Mouse (Mus musculus): ENCODE measurements at regions not wholly inside any gene's neighbourhood (a gene's known extent, or its start where the extent isn't known, plus 50 kb on each side); places are given as distances from the start of the nearest gene placed in this dataset.

DNA sequence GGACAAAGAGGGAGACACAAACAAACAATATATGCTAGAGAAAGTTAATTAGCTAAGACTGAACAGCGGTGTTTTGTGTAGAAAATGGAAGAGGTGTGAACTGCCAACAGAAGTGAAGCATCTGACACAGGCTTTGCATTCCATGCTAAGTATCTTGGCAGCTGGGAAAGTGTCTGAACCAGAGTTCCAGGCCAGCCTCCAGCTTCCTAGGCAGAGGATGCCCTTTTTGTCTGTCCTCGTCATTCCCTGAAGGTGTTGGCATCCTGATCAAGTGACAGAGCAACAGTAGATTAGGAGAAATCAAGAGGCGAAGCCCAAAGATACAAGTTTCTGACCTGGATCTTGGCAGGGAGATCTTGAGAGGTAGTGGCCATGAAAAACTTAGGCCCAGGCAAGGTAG lies 452.4 kb downstream of the Epha4 start:
- no peak for DNase-seq

DNA sequence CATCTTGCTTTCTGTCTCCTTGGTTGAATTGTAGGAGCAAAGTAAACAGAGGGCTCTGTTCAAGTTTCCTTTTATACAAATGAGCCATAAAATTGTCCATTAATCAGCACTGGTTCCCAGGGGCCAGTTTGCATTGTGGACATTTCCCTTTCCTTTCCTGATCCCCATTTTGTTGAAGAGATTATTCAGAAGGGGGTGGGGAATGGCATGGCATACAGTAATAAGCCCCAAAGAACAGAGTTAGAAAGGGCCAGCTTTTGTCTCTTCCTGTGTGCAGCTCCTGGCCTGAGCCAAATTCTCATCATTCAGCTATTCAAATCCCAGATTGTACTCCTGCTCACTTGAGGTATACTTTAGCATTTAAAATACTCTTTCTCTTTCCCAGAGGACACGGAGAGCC lies 441.8 kb downstream of the Epha4 start:
- DNase-seq = no peak

DNA sequence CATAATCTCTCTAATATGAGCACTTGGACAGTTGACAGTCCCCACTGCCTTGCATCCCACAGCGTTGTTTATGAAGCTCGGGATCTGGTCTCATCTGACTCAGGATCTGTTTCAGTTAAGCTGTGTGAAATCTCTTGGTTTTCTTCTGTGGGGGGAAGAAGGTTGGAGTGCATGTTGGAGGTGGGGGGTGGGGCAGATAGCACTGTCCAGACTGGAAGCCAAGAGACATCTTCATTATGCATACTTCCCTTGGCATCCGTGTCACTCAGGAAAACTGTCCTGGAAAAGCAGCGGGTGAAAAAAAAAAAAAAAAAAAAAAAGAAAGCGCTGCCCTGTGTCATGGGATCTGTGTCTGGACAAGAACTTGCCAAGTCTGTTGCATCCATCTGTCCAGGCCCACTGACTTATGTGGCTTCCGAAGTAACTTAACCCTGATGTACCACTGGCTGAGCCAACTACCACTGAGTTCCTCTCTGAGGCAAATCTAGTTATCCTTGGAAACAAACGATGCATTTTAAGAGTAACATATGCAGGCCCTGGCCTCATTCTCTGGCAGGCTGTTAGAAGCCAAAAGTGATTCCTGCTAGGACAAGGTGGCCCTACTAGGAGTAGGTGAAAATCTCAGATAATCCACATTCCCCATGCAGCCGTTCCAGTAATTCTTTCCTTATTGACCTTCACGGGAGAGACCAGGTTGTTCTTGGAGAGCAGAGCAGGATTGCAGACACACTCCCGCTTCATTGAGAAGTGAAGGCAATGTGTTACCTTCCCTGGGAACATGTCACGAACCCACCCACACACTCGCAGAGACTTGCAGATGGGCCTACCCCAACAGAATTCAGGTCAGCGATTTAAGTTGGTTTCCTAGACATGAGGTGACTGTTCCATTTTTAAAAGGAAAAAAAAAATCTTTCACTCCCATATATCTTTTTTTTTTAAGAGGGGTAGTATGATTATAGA lies 439.7 kb downstream of the Epha4 start:
- DNase-seq = no peak

DNA sequence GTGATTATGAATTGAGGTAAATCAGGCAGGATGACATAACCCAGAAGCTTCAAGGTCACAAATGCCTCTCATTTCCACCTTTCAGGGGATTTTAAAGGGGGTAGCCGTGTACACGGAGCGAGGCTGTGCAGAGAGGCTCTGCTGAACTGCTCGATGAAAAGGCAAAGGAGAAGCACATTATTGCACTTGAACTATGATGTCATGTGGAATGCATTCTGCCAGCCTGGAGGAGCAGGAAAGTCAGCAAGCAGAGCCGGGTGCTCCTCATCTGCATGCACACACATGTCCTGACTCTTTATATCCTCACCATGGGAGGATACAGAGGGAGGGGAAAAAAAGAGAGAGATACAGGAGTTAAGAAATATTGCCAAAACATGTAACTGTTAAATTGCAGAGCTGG lies 434.1 kb downstream of the Epha4 start:
- DNase-seq = no peak

DNA sequence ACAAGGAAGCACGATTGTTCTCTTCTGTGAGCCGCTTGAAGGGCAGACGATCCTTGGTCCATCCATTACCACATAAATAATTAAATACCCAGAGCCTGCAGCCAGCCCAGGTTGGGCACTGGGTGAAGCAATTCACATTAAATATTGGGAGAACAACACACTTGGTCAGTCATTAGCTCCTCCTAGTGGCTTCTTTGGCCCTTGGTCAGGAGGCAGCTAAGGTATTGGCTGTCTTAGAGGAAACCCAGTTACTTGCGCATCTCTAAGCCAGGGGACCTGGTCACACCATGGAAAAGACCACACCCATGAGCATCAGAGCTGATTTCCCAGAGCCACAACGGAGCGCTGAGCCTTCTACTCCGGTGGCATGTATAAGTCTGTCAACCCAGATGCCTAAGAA lies 433.2 kb downstream of the Epha4 start:
- no peak for DNase-seq

DNA sequence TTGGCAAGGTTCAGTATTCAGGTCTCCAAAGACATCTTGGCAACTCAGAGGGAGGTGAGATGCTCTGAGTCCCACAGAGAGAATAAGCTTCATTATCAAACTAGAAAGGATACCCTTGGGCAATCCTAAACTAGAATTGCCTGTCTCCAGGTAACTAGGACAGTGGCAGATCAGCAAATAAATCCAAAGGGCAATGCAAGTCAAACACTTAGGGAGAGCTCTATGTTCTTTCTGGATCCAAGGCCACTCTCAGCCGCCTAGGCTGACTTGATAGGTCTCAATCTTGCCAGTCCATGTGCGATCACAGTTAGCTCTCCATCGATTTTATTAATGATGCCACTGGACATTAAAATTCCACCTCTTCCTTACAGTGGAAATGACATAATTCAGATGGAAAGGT lies 432.5 kb downstream of the Epha4 start:
- no peak for DNase-seq

DNA sequence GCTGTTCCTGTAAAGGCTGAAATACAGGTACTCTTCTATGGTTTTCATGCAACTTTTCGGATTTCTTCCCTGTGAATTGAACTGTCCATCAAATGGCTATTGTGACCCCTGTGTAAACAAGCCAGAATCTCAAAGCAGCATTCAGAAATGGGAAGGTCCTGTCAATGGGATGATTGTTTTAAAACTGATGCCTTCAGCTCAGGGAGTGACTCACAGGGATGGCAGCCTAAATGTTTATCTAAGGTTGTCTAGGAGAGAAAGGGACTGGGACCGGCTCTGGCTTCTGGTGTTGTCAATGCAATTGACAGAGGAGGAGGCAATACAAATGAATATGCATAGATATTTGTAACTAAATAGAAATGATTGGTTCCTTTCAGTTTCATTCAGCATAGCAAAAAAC lies 421.3 kb downstream of the Epha4 start:
- no peak for DNase-seq

DNA sequence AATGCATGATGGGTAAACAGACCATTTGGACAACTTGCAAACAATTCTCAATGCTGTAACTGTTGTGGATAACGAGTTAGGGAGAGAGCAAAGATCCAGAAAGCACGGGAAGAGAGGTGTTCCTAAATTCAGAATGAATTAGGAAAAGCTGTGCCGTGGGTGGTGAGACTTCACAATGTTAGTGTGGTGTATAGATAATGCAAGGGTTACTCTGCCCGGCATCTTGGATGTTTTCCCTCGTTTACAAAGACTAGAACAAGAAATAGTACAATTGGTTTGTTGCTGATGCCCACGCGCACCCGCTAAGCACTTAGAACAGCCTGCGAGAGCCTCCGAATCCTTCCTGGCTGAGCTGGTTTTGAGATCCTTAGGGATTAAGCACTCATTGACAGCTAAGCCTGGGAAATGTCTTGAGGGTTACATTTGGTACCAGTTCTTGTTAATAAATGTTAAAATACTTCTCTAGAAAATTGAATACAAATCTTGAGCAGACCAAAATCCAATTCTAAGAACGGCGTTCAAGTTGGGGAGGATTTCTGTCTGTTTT lies 413.1 kb downstream of the Epha4 start:
- no peak for DNase-seq

DNA sequence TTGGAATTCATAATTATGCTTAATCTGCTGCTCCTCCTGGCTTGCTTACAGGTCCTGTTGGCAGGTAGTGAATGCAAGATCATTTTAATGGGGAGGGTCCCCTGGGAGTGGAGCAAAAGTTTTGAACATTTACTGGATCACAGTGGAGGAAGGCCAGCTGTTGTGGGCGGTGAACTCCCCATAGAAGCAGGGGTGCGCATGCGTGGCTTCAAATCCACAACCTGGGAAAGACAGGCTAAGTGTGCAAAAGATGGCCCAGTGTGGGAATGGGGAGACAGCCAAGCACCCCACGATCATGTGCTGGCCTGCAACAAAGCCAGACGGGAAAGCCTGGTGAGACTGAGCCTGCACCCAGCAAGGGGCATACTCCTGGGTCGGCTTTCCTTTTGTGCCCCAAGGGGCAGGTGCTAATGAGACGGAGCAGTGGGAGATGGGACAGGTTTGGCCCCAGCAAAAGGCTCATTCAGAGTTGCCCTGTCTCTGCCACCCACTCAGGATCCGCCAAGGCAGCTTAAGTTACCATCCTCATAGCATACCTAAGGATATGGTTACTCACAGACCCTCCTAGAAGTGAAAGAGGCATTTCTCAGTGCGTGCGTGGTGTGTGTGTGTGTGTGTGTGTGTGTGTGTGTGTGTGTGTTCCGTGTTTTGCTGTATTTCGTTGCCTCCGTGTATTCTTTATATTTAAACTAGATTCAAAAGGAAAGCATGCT lies 412.3 kb downstream of the Epha4 start:
- DNase-seq = no peak

DNA sequence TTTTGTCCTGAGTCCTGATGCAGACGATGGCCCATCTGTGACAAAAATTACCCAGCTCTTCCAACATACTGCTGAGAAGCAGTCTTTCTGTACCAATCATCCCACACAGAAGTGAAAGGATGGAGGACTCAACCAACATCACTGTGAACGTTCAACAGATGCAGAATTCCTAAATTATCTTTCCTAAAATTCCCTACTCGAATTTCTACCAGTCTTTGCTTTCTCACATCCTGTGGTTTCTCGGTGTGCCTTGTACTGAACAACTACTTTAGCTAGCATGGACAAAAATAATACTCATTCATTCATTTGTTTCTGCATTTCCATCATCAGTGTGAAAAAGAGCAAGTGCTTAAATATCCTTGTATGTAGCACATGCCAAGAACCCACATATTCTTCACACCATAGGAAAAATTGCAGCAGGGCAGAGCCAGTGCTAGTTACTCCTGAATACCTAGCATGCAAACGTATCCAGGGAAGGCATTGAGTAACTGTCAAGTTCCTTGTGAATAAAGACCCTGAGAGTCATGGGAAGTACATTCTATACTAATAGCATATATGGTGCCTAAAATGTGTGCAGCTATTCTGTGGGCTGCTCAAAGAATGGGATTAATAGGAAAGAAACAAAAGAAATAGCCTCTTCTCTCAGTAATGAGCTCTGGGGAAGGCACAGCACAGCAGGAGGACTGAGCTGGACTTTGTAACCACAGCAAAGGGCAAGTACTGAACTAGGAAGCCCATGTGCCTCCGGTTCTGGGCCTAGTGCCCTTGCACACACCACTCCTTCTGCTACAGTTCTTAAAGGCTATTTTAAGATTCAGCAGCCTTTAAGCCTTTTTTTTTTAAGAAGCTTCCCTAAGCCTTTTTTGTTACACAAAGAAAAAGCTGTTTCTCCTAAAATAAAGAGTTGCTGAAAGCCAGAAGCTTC lies 404.8 kb downstream of the Epha4 start:
- no peak for DNase-seq

DNA sequence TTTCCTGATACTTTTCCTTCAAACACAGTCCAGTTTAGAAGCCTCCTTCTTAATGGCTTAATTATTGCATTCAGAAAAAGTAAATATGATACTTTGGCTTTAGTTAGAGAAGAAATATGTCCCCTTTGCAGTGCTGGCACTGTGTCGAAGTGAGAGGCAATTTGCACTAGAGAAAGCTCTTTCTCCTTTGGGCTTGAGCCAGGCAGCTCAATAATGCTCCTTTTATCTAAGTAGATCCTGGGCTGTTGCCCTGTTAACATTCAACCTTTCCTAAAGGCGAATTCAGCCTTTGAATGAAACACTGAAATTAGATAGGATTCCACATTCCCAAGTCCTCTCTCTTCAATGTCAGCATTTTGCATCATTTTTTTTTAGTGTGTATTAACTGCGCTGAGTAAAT lies 386.5 kb downstream of the Epha4 start:
- DNase-seq = no peak

DNA sequence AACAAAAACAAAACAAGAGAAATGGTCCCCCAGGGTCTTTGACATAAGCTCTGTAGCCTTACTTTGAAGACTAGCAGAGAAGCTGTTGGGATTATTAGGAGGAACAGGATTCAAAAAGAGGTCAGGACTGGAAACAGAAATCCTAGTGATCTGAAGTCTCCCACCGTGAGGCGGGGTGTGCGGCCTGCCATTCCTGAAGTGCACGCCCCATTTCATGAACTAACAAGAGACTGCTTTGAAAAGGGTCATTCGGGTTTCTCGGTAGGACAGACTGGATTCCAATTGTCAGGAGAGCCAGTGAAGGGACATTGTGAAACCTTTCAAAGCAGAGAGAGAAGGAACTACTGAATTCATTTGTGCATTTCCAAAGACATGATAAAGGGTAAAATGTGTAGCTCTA lies 377.2 kb downstream of the Epha4 start:
- no peak for DNase-seq

DNA sequence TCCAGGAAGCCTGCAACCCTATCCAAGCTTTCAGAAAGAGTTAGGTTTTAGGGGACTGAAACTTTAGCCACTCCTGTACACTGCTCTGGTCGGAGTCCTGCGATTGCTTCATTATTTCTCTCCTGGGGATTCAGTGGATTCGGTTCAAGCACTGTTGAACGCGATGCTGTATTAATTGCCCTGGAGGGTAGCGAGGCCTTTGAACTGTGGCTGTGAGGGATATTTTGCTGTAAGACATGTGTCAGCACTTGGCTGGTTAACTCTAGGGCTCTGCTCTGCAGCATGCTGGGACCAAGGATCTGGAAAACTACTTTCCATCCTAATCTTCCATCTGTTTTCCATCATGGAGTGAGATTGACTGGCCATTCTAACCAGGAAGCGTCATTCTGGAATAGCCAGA lies 374.0 kb downstream of the Epha4 start:
- DNase-seq = no peak

DNA sequence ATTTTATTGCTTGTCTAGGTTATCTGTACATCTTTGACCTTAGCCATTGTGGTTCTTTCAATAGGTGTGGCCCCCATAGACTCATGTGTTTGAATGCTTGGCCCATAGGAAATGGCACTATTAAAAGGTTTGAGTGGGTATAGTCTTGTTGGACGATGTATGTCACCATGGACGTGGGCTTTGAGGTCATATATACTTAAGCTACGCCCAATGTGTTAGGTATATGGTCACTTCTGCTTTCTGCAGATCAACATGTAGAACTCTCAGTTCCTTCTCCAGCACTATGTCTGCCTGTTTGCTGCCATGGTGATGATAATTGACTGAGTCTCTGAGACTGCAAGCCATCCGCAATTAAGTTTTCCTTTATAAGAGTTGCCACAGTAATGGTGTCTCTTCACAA lies 366.8 kb downstream of the Epha4 start:
- no peak for DNase-seq

DNA sequence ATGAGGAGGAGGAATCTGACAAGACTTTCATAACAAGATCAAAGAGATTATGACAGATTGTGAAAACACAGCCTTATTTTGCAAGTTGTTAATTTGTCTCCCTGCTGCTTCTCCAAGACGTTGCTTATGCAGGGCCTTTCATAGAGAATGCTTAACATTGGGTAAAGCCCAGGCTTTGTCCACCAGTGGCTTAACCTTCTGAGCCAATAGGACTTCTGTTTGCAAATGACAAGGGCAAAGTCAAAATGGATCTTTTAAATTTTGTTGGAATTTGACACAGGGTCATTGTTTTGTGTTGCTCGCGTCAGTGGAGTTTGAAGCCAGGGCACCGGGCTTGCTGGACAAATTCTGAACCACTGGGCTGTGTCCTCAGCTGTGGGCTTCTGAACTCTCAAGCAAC lies 346.6 kb downstream of the Epha4 start:
- DNase-seq = no peak

DNA sequence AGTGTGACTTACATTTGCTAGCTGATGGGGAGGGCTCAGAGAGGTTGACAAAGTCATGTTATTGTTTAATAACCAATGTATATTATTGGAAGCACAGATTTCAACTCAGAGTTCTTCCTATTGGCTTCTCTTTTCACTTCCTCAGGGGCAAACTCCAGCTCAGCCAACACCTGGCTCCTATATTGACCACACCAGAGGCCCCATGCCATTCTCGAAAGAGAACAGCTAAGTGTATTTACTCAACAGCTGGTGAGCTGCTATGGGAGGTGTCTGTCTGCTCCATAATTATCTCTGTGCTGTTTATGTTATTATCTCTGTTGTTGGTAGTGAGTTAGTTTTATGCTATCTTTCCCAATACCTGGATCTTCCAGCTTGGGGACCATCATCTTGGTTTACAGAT lies 342.4 kb downstream of the Epha4 start:
- no peak for DNase-seq

DNA sequence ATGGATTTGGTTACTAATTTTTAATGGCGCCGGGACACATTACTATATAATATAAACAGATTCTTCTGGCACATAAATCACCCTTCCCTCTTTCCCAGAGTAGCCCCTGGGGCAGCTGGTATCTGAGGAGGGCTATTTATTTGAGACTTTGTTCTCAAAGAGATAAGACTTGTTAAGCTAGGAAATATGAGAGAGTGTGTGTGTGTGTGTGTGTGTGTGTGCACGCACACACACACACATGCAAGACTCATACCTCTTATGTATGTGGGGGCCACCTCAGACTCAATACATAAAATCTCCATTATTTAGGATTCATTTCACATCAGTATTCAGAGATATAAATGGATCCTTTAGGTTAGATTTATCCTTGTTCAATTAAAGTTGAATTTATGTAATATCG lies 340.1 kb downstream of the Epha4 start:
- no peak for DNase-seq

DNA sequence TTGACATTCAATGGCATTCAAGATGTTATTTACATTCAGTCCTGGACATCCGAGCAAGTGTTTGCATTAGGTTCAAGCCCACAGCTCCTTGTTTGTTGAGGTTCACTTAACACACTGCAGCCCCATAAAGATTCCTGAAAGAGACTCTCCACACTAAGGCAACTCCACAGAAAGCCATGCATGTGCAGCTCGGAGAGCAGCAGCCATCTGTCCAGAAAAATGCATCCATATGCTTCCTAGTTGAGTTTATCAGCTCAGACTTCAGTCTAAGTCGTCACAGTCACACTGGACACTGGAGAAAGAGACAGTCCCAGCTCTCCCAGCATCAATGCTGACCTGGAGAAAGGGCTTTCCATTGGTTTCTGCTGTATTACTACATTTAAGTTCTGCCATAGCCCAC lies 339.7 kb downstream of the Epha4 start:
- no peak for DNase-seq

DNA sequence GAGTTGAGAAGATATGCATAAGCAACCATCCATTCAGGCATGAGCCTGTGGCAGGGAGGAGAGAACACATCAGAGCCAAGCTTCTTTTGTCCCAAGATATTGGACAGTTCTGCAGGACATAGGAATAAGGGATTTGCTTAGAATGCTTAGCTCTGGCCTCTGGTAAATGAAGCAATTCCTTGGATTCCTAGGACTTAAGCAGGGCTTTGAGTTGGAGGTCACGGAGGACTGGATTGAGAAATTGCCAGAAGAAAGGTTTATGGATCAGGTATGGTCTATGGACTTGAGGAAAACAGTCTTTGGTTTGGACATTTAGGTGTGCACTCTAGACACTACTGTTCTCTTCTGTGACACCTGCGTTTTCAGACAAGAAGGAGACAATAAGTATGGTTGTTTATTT lies 338.4 kb downstream of the Epha4 start:
- DNase-seq = no peak

DNA sequence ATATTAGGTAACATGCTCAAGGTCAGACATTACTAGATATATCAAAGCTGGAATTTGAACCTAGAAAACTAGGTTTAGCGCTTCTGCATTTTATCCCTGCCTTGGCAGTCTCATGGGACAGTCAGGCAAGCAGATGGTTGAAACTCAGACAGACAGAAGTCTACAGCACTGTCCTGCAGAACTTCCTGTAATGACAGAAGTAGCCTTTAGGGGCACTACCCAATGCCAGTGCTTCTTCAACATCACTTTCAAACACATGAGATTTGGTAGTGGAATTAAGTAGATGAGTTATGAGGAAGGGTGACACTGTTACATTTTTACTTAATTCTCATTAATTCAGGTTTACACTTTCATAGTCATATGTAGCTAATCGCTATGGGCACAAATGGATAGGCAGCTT lies 330.9 kb downstream of the Epha4 start:
- DNase-seq = no peak

DNA sequence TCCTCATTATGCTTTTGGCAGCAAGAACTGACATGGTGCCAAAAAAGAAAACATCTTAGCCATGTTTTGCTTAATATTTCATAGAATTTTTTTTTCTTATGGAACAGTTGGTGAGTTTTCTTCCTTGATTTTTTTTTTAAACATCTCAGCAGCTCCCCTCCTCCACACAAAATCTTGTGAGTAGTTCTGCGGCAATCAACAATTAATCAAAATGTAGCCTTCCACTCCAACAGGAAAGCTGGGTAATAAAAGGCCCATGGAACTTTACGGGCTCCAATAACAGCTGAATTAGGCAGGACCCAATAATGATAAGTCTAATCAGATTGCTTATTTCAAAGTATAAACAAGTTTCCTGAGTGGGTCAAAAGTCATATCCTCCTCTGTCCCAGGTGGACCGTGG lies 324.7 kb downstream of the Epha4 start:
- DNase-seq = no peak

DNA sequence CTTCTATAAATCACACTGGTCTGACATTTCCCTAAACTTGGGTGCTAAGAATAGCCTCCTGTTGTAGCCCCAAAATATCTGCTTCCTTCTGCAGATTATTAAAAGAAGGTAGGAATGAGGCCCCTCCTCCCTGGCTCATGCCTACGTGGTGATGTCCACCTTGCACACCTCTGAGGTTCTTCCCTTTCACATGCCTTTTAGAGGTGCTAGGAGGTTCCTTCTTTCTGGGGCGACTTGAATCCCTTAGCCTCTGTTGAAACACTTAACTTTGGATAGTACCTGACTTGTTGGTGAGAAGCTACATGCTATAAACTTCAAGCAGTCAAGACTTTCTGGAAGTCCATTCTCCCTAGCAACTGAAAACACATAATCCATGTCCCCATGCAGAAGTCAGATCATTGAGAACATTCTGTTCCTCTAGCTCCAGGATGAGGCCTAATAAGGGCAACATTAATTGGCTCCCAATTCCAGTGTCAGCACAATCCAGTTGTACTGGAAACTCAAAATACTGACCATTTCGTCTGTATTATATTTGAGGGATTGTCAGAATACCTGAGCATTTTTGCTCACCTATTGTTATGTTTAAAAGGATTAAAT lies 313.5 kb downstream of the Epha4 start:
- DNase-seq = no peak
